Mouse (Mus musculus) gastrocnemius, postnatal 14 days (tissue): ENCODE measurements around the gene Heatr5a. TPM values are rescaled to one million over a fixed set of nuclear protein-coding genes. Genes with fewer than 3 reads are reported as not detected.

ENCODE experiments used
- DNase-seq: peaks from one replicate; pipeline ENCODE4 v3.0.0; 2021; ENCODE audit warnings: mixed read lengths
- intact Hi-C: fragments of 180-260 bp; cut with DNase I; formaldehyde crosslinking; loops from one replicate; pipeline ENCODE4 v1.15.1; 2025; ENCODE audit warnings: low total_unique reads
- total RNA-seq, 2 experiments: library from RNA; stranded (reverse); gene quantifications; 2 replicates each; pipeline ENCODE4 v1.2.3; 2021

Heatr5a gene
- total RNA-seq, 2 experiments from 2014 or later: 14.1 to 17.9 TPM

DNA sequence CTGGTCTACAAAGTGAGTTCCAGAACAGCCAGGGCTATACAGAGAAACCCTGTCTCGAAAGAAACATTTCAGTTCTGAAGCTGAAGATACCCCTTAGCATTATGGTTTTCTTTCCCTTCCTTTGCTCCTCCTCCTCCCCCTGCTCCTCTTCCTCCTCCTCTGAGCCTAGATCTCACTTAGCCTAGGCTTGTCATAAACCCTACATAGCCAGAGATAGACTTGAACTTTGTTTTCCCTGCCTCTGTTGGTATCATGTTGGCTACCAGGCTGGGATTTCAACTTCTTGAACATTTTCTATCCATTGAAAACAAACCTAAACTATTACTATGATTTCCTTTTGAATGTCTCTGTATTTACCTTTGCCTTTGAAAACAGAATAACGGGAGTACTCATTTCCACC lies 115.2 kb downstream of the Heatr5a start:
- no peak for DNase-seq
- intact Hi-C loops: no loop called here

DNA sequence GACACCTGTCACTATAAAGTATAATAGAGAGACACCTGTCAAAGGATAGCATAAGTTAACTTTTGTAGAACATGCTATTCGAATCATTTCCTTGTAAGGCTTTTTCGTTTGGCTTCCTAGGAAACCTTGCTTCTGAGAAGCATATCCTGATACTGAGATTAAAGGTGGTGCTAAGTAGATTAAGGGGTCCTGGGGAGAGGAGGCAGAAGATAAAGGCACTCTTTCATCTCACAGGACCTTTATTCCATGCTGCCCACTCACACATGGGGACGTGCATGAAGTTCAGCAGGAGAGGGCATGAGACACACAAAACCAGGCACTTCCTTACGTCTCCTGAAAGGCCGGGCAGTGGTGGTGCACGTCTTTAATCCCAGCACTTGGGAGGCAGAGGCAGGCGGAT lies 115.7 kb downstream of the Heatr5a start:
- no peak for DNase-seq
- intact Hi-C loops: no loop called here

DNA sequence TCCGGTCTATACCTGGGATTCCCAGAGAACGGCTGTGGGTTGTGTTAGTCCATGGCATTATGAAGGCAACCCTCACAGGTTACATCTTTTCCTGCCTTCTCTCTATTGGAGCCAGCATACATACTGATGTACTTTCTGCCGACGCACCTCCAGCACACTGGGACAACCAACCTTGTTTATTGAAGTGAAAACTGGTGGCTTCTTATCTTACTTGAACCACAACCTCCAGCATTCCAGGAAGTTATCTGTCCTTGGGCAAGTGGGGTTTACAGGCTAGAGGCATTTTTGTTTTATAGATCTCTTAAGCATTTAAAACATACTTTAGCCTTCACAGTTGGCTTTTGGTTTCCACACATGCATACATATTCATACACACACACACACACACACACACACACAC lies 119.5 kb downstream of the Heatr5a start:
- no peak for DNase-seq
- intact Hi-C loops: no loop called here

DNA sequence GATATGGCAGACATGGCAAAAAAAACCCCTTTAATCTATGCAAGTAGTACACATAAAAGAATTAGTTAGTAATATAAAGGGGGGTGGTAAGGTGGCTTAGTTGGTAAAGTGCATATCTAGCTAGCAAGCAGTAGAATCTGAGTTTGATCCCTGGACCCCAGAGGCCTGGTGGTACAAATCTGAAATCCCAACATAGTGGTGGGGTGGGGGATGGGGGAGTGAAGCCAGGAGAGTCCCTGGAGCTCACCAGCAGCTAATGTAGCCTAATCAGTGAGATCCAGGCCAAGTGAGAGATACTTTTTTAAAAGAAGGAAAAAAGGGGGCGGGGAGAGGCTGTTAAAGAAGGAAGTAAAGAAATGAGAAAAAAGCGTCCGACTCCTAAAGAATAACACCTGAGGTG lies 120.0 kb downstream of the Heatr5a start:
- intact Hi-C loops: no loop called here

DNA sequence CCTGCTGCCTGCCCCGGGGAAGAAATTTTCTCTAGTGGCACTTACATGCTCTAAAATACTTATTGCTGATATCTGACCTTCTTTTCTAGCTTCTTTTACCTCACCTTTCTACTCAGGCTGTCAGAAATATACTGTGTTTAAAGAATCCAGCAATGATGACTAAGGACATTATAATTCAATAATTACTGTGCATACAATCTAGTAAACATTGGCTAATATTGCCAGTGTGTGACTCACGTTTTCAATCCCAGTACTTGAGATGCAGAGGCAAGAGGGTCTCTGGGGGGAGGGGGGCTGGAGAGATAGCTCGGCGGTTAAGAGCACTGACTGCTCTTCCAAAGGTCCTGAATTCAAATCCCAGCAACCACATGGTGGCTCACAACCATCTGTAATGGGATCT lies 120.8 kb downstream of the Heatr5a start:
- no peak for DNase-seq
- intact Hi-C loops: no loop called here

More for the DNA sequence above, 120.0 kb downstream of the Heatr5a start:
- DNase-seq: no peak

DNA sequence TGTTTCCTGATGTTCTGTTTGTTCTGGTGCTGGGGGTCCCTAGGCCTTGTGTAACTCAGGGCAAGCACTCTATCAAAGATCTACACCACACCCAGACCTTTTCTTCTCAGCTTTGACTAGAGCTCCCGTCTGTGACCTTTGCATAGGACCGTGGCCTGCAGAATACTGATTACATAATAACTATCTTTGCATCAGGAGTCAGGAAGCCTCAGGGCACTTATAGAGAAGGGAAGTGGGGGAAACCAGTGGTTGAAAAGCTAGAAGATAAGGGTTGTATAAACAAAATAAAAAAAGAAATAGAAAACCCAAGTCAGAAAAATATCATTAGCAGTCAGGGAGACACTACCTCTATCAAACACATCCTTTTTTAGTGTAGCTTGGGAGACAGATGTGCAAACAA lies 121.2 kb downstream of the Heatr5a start:
- DNase-seq: no peak
- intact Hi-C loops: no loop called here

DNA sequence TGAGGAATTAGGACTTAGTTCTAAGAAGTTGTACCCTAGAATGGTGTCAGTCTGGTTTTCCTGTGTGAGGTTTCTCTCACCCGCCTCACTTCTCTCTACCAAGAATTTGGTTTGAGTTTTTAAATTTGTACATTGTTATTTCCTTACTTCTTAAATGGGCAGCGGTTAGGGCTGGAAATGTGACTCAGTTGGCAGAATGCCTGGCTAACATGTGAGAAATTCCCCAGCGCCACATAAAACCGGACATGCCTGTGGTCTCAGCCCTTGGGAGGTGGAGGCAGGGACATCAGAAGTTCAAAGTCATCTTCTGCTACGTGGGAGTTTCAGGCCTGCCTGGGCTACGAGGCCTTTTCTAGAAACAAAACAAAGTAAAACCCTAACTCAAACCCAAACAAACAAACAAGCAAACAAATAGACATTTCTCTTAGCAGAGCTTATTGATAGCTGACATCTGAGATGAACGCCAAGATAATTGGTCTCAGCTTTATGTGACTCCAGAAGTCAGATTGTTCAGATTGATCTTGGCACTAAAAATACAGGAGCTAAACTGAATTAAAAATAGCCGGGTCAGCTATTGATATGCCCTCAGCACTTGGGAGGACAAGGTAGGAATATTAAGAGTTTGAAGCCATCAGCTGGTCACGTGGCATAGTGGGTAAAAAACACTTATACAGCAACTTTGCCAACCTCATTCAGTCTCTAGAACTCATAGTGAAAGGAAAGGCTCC lies 123.0 kb downstream of the Heatr5a start:
- intact Hi-C loops: no loop called here
- peak; percentile 47 for DNase-seq

DNA sequence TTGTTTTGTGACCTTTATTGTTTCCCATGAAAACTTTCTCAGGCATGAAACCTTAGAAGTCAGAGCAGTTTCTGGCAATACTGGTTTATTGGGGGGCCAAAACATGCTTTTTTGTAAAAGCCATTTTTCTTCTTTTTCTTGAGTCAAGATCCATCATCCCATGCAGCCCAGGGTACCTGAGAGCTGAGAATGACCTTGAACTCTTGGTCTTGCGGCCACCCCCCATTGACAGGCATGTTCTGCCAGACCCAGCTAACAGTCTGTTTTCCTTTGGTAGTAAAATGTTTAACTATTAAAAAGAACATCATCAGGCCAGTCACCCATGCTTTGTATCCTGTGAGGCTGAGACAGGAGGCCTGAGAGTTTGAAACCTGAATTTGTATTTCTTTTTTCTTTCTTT lies 125.9 kb downstream of the Heatr5a start:
- intact Hi-C loops: no loop called here
- DNase-seq: no peak

DNA sequence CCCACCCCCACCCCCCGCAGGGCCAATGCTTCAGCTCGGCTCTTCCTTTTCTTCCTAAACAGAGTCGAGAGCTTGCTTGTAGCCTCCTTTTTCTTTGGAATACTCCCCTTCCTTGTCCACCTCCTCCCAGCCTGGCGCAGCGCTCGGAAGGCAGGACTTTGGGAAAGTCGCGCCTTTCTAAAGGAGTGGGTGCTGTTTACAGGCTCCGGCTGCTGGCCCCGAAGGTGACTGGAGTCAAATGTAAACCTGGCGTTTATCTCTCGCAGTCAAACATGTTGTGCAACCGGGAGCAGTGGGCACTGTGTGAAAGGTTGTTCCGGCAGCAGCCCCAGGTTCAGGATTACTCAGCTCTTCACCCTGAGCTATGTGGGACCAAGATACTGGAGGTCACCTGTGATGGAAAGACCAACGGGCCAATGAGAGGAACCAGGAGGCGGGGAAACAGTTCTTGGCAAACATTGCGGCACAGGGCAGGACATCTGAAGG lies 126.3 kb downstream of the Heatr5a start:
- intact Hi-C loops: no loop called here
- peak; percentile 87 for DNase-seq

DNA sequence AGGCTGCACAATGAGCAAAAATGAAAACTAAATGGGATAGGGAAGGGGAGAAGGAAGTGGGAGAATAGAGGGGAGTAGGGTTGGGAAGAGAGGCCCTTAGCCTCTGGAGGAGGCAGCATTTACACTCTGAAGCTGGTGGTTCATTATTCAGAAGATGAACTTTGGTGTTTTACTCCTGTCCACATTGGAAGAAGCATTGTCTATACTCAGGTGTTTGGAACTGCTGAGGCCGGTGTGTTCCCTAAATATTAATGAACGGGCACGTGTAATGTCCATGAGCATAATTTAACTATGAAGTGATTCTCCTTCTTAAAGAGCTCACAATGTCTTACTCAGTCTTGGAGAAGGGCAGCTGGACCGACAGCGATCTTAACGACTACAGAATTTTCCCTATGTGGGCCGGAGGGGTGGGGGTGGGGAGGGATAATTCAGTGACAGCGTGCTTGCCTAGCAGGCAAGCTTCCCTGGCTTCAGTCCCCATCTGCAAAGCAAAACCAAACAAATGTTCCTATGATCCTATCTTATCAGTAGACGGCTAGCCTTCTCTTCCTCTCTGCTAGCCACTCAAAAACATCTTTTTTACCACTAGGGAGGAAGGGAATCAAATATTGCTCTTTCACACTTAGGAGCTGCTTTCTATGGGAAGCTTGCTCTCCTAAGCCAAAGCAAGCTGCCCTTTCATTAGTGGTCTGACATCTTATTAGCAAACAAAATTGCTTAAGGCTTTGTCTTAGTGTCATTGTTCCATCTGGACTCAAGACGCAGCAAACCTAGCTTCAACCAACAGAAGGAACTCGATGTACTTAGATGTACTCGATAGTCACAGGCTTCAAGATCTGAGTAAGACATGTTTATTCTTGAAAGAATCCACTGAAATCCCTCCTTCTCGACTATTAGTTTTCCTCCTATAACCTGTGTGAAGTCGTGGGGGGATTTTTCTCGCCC lies 127.3 kb downstream of the Heatr5a start:
- no peak for DNase-seq
- intact Hi-C loops: no loop called here

DNA sequence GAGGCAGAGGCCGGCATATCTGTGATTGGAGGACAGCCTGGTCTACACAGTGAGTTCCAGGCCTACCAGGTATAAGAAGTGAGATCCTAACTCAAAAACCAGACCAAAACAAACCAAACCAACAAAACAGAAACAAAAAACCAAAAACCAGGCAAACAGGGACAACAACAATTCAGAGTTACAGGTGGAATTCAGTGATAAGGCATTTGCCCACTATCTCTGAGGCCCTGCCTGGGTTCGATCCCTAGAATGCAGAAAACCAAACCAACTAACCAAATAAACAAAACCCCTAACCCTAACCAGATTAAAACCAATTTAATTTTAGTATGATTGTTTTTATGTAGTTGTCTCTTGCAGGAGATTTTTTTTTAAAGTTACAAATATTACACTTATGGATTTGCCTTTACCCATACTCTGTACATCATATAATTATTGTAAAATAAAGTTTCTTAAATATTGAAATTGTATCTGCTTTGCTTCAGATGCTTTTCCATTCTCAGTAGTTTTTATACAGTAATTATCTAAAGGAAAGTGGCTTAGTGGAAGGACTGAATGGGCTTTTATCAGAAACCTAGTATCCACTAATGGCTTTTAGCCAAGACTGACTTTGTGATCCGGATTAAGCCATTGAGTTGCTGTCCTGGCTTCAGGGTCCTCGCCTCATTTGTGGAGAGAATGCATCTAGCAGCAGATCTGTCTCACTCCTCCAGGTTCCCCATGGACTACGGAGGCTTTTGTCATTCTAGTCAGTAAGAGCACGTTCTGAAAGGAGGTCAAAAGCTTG lies 128.8 kb downstream of the Heatr5a start:
- no peak for DNase-seq
- intact Hi-C loops: no loop called here

DNA sequence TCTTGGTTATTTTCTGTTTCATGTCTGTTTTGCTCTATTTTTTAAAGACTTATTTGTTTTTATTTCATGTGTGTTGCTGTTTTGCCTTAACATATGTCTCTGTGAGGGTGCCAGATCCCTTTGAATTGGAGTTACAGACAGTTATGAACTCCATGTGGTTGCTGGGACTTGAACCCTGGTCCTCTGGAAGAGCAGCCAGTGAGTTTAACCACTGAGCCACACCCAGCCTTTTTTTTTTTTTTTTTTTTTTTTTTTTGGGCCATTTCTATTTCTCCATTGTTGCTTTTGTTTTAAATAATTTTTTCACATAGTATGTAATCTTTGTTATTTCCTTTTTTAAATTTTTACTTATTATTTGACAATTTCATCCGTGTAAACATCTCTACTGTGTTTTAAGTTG lies 131.3 kb downstream of the Heatr5a start:
- DNase-seq: no peak
- intact Hi-C loops: no loop called here

DNA sequence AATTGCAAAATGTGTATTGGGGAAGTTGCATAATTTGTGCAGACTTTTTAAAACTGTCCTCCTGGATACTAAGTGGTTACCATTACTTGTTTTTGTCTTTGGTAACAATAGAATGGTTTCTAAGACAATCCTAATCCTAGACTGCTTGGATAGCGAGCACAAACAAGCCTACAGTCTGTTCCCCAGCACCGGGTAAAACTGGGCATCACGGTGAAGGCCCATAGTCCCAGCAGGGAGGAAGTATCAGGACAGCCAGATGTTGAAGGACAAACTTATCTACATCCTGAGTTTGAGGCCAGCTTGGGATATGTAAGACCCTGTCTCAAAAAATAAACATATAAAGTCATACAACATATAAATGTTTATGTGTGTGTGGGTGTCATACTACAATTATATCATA lies 135.9 kb downstream of the Heatr5a start:
- DNase-seq: no peak
- intact Hi-C loops: no loop called here

DNA sequence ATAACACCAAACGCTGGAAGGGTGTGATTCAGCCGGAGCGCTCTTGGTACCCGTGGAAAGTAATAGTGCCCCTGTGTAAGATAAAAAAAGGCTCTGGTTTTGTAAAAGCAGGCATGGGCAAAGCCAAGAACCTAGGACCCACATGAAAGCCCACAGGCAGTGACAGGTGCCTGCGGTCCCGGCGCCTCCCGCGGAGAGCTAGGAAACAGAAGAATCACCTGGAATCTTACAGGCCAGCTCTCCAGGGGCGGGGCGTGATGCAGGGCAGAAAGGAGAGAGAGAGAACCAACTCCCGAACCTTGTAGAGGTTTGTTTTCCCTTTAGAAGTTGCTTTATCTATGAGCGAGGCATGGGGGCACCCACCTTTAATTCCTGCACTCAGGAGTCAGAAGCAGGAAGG lies 139.2 kb downstream of the Heatr5a start:
- intact Hi-C loops: no loop called here
- no peak for DNase-seq

DNA sequence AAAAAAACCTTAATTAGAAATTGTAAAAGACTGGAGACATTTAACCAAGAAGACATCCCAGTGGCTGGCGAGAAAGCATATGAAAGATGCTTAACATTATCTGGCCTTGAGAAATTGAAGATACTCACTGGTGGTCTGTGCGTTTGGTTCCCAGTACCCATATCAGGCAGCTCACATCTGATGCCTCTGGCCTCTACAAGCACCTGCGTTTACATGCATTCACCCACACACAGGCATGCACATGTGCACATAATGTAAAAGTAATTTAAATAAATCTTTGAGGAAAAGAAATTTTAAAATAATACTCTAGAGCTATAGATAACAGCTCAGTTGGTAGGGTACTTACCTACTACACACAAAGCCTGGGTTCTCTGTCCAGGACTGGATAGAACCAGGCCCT lies 139.8 kb downstream of the Heatr5a start:
- intact Hi-C loops: no loop called here
- no peak for DNase-seq

DNA sequence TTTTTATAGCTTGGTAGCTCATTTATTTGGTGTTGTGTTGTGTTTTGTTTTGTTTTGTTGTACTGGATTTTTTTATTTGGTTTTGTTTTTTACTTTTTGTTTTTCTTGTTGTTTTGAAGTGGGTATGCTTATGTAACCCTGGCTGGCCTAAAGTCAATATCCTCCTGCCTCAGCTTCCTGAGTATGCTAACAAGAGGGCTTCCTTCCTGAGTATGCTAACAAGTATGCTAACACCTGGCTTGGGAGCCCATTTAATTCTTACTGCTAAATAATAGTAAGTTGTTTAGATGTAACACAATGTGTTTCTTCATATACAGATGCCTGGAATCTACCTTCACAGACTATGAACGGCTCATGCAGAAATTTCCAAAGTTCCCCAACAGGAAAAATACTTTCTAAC lies 140.4 kb downstream of the Heatr5a start:
- intact Hi-C loops: no loop called here
- DNase-seq: no peak

DNA sequence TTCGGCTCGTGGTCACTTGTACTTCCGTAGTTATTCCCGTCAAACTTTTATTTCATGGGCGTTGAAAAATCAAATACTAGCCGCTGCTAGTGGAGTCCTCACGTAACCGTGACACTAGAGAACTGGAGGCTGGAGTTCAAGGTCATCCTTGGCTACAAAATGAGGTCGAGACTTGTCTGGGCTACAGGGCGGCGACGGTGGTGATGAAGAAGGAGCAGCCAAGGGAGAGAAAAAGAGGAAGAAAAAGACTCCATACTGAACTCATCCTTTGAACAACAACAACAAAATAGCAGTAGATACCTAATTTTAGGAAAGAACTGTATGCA lies 141.1 kb downstream of the Heatr5a start:
- intact Hi-C loops: no loop called here
- no peak for DNase-seq

DNA sequence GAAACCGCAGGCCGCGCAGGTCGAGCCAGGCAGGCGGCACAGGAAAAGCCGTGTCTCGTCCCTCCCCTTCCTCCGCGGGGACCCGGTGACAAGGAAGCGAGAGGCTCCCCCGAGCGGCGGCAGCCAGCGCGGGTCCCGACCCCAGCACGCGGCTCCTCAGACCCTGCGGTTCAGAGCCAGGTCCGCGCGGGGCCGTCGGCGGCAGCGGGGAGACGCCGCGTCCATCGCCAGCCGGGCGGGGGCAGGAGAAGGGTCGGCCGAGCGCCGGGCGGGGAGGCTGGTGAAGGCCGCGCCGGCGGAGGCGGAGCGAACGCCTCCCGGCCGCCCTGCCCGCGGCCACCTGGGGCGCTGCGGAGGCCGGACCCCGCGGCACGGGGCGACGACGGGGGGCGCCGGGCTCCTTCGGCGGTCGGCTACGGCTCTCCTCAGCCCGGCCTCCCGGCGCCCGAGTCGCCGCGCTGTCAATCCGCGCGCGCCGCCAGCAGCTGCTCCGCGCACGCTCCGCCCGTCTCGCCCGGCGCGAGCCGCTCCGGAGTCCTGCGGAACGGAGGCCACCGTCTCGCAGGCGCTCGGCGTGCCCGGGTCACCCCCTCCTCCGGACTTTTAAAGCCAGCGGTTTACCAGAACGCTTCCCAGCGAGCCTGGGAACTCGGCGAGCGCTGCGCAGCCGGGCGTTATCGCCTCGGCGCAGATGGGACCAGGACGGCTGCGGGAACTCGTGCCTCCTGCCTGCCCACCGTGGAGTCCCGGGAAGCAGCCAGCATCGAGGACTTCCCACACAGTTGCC lies 141.6 kb downstream of the Heatr5a start, which contains the start of gene Hectd1:
TSS of gene Hectd1 (minus strand) at position 247 of the 787 bp plus-strand sequence.
- peak; percentile 87 for DNase-seq
- intact Hi-C loops: loop anchor here (10.0 kb wide), 1 partner anchor 65 kb away; no protein-coding TSS in a partner anchor

DNA sequence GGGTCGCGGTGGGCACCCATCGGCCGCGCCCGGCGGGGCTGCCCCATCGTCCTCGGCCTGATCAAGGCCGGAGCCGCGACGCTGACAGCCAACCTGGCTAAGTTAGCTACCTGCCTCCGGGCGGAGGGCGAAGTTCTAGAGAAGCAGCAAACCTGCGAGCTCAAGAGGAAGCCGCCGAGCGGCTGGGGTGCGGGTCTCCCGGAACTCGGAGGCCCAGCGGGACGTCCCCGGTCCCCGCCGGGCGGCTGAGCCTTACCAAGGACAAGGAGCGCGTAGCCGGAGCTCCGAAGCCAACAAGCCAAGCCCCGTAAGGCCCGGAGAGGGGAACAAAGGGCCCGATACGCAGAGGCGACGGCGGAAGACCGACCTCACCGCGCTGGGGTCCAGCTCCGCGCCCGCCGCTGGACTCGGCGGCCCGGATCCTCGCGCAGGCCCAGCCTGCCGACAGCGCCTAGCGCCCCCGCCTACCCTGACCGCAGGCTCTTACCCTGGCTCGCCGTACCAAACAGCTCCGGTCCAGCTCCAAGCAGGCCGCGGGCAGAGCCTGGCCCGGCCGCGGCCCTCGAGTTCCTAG lies 142.3 kb downstream of the Heatr5a start:
- DNase-seq: peak; percentile 57
- intact Hi-C loops: loop anchor here (10.0 kb wide), 1 partner anchor 66 kb away; no protein-coding TSS in a partner anchor
